Mouse (Mus musculus): Measurements from ENCODE around the gene Chst4.

- TF ChIP-seq CTCF (IDR thresholded peaks at IDR 0.05; ENCODE audit: low read depth) (no peak), EP300 (IDR thresholded peaks at IDR 0.05; ENCODE audit: low read depth) (no peak)
Measured at GRCm38 (mm10) chr8:109983944-109984343, 55.6 kb downstream of the Chst4 start.
